Mouse (Mus musculus): Measurements from ENCODE around the gene Ddx42.

- TF ChIP-seq CTCF (IDR thresholded peaks at IDR 0.05; ENCODE audit: low read depth), result peak; percentile 10; the same call in 1 of the 2 replicates
- TF ChIP-seq EP300 (IDR thresholded peaks at IDR 0.05; ENCODE audit: low read depth), result no peak
These were observed 54.5 kb downstream of the Ddx42 start for GRCm38 (mm10) chr11:106271131-106271793.

All from liver, embryonic 14.5 days (tissue).